Mouse (Mus musculus) heart, postnatal 0 days (tissue): ENCODE measurements at regions not wholly inside any gene's neighbourhood (a gene's known extent, or its start where the extent isn't known, plus 50 kb on each side); places are given as distances from the start of the nearest gene placed in this dataset.

Experiments used
- ATAC-seq: fragments of 200-750 bp; cut with Nextera tagmentation; 2 replicates; pipeline ENCODE4 v1.8.0; 2017; ENCODE audit warnings: low read depth, moderate number of reproducible peaks, moderate library complexity; ENCODE audit not compliant: insufficient read depth
- DNase-seq: peaks from one replicate; pipeline ENCODE4 v3.0.0-alpha.2; 2016; ENCODE audit warnings: low spot score
- H3K27ac ChIP-seq: fragments of 300-500 bp; sonication (generic); 2 replicates; pipeline ENCODE4 v1.5.1; 2014; ENCODE audit warnings: low read depth, mild to moderate bottlenecking
- H3K27me3 ChIP-seq: fragments of 300-500 bp; sonication (generic); 2 replicates; pipeline ENCODE4 v1.6.1; 2014; ENCODE audit warnings: low read length, mixed read lengths; ENCODE audit not compliant: control insufficient read depth, insufficient read depth
- H3K36me3 ChIP-seq: fragments of 300-500 bp; sonication (generic); replicated peaks from 2 replicates; pipeline ENCODE4 v1.6.1; 2014; ENCODE audit warnings: low read length, mixed read lengths; ENCODE audit not compliant: control insufficient read depth, insufficient read depth
- H3K4me1 ChIP-seq: fragments of 300-500 bp; sonication (generic); 2 replicates; pipeline ENCODE4 v1.6.1; 2014; ENCODE audit warnings: antibody characterized with exemption; ENCODE audit not compliant: control insufficient read depth, insufficient read depth
- H3K4me2 ChIP-seq: fragments of 300-500 bp; sonication (generic); 2 replicates; pipeline ENCODE4 v1.6.1; 2014; ENCODE audit warnings: low read depth, mild to moderate bottlenecking, low read length, moderate library complexity
- H3K4me3 ChIP-seq: fragments of 300-500 bp; sonication (generic); 2 replicates; pipeline ENCODE4 v1.5.1; 2014; ENCODE audit warnings: low read depth, low read length
- H3K9ac ChIP-seq: fragments of 300-500 bp; sonication (generic); replicated peaks from 2 replicates; pipeline ENCODE4 v1.6.1; 2014; ENCODE audit warnings: low read depth, low read length, mixed read lengths
- H3K9me3 ChIP-seq: fragments of 300-500 bp; sonication (generic); replicated peaks from 2 replicates; pipeline ENCODE4 v1.6.1; 2016; ENCODE audit warnings: low read length; ENCODE audit not compliant: control insufficient read depth
- CTCF ChIP-seq: IDR thresholded peaks from 2 replicates; pipeline ENCODE4 v1.5.1; 2016; ENCODE audit warnings: antibody characterized with exemption, control low read depth, low read depth
- EP300 ChIP-seq: IDR thresholded peaks from 2 replicates; pipeline ENCODE4 v1.6.1; 2016; ENCODE audit warnings: antibody characterized with exemption, low read depth
- WGBS: fragments of 180-500 bp; shearing (Covaris S2); extraction: QIAGEN DNeasy Blood & Tissue Kit; methylation state at CpG from one replicate; pipeline ENCODE4 v1.1.7; 2014; 5-methylcytosine and 5-hydroxymethylcytosine counted together

DNA sequence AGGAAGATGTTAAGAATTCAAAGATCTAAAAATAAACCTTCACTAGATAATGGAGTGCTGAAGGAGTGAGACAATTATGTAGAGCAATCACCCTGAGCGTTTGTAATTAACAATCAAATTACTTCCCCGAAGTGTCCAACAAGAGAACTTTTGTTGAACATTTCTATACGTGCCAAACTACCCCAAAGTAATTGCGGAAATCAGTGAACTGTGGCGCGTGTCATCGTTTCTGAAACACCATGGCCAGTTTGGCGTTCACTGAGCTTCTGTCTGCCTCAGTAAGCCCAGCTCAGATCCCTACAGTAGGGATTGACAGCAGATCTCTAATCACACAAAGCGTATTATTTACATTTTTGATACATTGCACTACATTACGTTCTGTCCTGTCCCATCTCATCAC lies 244.6 kb downstream of the Fign start:
- Histone ChIP-seq H3K36me3 (no peaks in the 10 kb centered on the region), H3K9me3 (no peaks in the 10 kb centered on the region), H3K27me3 (no peaks in the 10 kb centered on the region), H3K4me3 (no peak overlapping the region), H3K27ac (no peak overlapping the region), H3K4me2 (no peak overlapping the region), H3K9ac (no peak overlapping the region), H3K4me1 (peaks cover 11% of the 10 kb centered on the region)
- WGBS: 67% methylated on average over 10 of the region's 10 CpGs
- ATAC-seq (no peak), DNase-seq (no peak)
- TF ChIP-seq EP300: no peak
- TF ChIP-seq CTCF: no peak

DNA sequence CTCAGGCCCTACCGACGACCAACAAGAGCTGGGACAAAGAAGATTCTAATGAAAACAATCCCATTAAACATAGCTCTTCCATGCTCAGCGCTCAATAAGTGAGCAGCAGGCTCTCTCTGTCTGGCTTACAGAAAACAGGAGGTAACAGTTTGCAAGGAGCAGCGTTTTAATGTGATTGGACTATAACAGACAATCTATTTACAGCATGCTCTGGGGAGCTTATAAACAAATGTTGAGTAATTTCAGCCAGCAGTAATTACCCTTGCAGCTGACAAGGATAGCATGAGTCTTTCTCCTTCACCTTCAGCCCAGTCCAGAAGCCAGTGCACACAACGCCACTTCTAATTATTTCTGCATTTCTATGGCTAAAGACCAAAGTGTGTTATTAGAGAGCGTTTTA lies 245.6 kb downstream of the Fign start:
- Histone ChIP-seq H3K36me3 (no peaks in the 10 kb centered on the region), H3K4me1 (peaks cover 11% of the 10 kb centered on the region), H3K9me3 (no peaks in the 10 kb centered on the region), H3K27ac (no peak overlapping the region), H3K4me3 (no peak overlapping the region), H3K27me3 (no peaks in the 10 kb centered on the region), H3K4me2 (no peak overlapping the region), H3K9ac (no peak overlapping the region)
- no peak for TF ChIP-seq EP300
- ATAC-seq (no peak), DNase-seq (no peak)
- WGBS: 77% methylated on average over 6 of the region's 6 CpGs

DNA sequence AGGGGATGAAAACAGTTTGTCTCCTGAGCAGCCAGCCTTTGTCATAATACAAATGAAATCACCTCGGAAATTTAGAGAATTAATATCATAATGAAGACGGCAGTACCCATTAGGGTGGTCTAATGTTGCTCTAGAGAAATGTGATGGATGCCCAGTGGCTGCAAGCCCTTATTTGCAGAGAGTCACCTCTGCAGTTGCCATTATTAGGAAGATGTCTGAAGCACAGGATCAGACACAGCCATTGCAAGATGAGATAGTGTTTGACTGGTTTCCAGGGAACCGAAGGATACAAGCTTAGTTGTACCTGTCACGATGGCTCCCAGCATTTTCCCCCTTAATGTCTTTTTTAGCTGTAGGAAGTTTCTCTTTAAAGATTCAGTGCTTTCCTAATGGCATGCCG lies 247.8 kb downstream of the Fign start:
- DNase-seq: no peak
- H3K9ac ChIP-seq: no peak overlapping the region
- TF ChIP-seq EP300: no peak
- TF ChIP-seq CTCF: no peak
- WGBS: 74% methylated on average over 5 of the region's 5 CpGs
- no peaks in the 10 kb centered on the region for H3K36me3 ChIP-seq
- ATAC-seq: no peak
- H3K27ac ChIP-seq: no peak overlapping the region
- H3K4me1 ChIP-seq: peaks cover 11% of the 10 kb centered on the region
- no peak overlapping the region for H3K4me2 ChIP-seq
- no peaks in the 10 kb centered on the region for H3K9me3 ChIP-seq
- H3K27me3 ChIP-seq: no peaks in the 10 kb centered on the region
- H3K4me3 ChIP-seq: no peak overlapping the region

DNA sequence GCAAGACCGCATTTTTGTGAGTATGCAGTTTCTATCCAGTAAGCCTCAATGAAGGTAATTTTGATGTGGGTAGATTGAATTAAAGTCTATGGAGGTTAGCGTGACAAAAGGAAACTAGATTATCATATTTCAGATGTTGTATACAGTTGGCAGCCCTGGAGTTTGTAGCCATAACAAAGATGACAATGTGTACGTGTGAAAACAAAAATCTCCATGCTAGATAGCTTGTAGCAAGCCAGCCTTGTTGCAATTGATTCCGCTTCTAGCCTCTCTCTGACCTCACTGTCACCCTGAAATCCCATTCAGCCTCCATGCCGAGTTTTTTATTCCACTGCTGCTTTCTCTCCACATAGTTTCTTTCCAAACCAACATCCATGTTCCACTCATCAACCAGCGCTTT lies 248.4 kb downstream of the Fign start:
- Histone ChIP-seq H3K27me3 (no peaks in the 10 kb centered on the region), H3K27ac (no peak overlapping the region), H3K4me1 (peaks cover 10% of the 10 kb centered on the region), H3K4me3 (no peak overlapping the region), H3K9me3 (no peaks in the 10 kb centered on the region), H3K9ac (no peak overlapping the region), H3K36me3 (no peaks in the 10 kb centered on the region), H3K4me2 (no peak overlapping the region)
- 83% methylated on average over 6 of the region's 6 CpGs for WGBS
- TF ChIP-seq EP300 (no peak), CTCF (no peak)
- ATAC-seq (no peak), DNase-seq (no peak)

DNA sequence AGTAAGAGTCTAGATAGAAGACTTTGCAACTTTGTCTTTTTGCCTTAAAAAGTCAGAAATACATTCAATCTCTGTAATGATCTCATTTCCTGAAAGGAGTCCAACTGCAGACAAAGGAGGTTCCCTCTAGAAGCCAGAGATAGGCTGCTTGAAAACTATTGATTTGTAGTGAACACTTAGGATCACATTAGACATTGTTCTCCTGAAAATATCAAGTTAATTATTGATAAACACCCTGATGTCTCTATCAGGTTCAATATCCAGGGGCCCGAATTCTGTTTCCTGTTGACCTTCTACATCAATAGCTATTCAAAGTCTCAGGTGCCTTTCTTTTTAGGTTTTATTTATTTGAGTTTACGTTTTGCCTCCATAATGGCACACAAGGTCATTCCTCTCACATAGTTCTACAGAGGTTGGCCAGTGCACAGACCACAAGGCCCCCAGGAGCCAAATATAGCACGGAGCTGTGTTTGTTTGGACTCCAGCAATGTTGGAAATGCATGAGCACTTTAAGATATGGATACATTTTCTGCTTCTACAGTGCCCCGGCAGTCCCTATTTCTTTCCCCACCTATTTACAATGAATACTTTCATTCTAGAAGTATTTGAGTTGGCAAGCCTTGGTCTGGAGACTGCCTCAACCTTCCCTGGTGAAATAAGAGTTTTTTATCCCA lies 265.7 kb downstream of the Fign start:
- no peak overlapping the region for H3K4me3 ChIP-seq
- TF ChIP-seq EP300 (0 out of 2 replicates have a peak, but pooled peaks have one; percentile 44), CTCF (no peak)
- 37% methylated on average over 4 of the region's 4 CpGs for WGBS
- no peaks in the 10 kb centered on the region for H3K27me3 ChIP-seq
- ATAC-seq (peak; percentile 94), DNase-seq (peak; percentile 74)
- H3K27ac ChIP-seq: peak overlapping the region; percentile 79
- no peaks in the 10 kb centered on the region for H3K36me3 ChIP-seq
- H3K9me3 ChIP-seq: no peaks in the 10 kb centered on the region
- H3K4me2 ChIP-seq: no peak overlapping the region
- H3K4me1 ChIP-seq: peaks cover 32% of the 10 kb centered on the region
- no peak overlapping the region for H3K9ac ChIP-seq

DNA sequence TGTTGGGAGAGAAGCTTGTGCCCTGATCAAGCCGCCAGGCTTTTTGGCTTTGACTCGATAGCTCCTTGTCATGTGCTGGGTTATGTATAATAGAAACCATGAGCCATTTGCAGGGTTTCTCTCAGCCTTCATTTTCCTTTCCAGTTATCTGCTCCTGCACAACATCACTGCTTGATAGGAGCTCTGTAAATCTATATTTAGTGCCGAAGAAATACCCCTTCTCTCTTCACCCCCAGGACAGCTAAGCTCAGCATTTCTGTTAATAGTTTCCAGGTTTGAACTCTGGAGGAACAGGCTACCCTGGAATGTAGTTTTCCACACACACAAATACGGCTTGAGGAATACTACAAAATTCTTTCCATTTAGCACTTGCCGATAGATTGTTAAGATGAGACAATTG lies 267.4 kb downstream of the Fign start:
- no peak for ATAC-seq
- Histone ChIP-seq H3K36me3 (no peaks in the 10 kb centered on the region), H3K9ac (no peak overlapping the region), H3K4me3 (no peak overlapping the region), H3K4me2 (no peak overlapping the region), H3K27ac (peak overlapping the region; percentile 62), H3K9me3 (no peaks in the 10 kb centered on the region), H3K27me3 (no peaks in the 10 kb centered on the region), H3K4me1 (peaks cover 32% of the 10 kb centered on the region)
- 14% methylated on average over 5 of the region's 5 CpGs for WGBS
- peak; percentile 35 for DNase-seq
- no peak for TF ChIP-seq CTCF
